Mouse (Mus musculus): Measurements from ENCODE around the gene Gm6020.
"Not testable (repeated sequence)": the region's sequence is repeated elsewhere in the genome, so short reads cannot be mapped to it uniquely, and the experiment has no call there.

Gene Gm6020

GRCm38 (mm10) chr19:61183590-61183989 is at the start of gene Gm6020:
TSS of gene Gm6020 (plus strand) at chr19:61183890.
- DNase-seq (ENCODE audit: low read depth), result not testable (repeated sequence)

GRCm38 (mm10) chr19:61138655-61139054 is 45.0 kb upstream of the Gm6020 start:
- no peak for DNase-seq (ENCODE audit: low read depth)

- DNase-seq (ENCODE audit: low read depth), result peak; percentile 93
Measured at GRCm38 (mm10) chr19:61140342-61141206, 43.1 kb upstream of the Gm6020 start, which contains the start of gene Zfp950. TSS of gene Zfp950 (minus strand) at chr19:61140840.

GRCm38 (mm10) chr19:61141299-61141698 is 42.4 kb upstream of the Gm6020 start:
- no peak for DNase-seq (ENCODE audit: low read depth)

GRCm38 (mm10) chr19:61151372-61151700 is 32.4 kb upstream of the Gm6020 start:
- no peak for DNase-seq (ENCODE audit: low read depth)

GRCm38 (mm10) chr19:61151701-61152420 is 31.8 kb upstream of the Gm6020 start:
- no peak for DNase-seq (ENCODE audit: low read depth)

GRCm38 (mm10) chr19:61175756-61176324 is 7.8 kb upstream of the Gm6020 start, which contains the start of gene Gm7102:
TSS of gene Gm7102 (minus strand) at chr19:61176309.
- DNase-seq (ENCODE audit: low read depth), result no peak

GRCm38 (mm10) chr19:61199316-61199715 is 15.6 kb downstream of the Gm6020 start:
- DNase-seq (ENCODE audit: low read depth), result peak; percentile 97

- peak; percentile 37 for DNase-seq (ENCODE audit: low read depth)
Measured at GRCm38 (mm10) chr19:61199836-61200235, 16.1 kb downstream of the Gm6020 start.

GRCm38 (mm10) chr19:61207506-61207905 is 23.8 kb downstream of the Gm6020 start:
- DNase-seq (ENCODE audit: low read depth), result not testable (repeated sequence)

- DNase-seq (ENCODE audit: low read depth), result peak; percentile 30
Measured at GRCm38 (mm10) chr19:61223706-61224328, 40.1 kb downstream of the Gm6020 start.

- no peak for DNase-seq (ENCODE audit: low read depth)
Measured at GRCm38 (mm10) chr19:61224678-61225525, 41.2 kb downstream of the Gm6020 start.

GRCm38 (mm10) chr19:61225526-61226400 is 42.1 kb downstream of the Gm6020 start:
- DNase-seq (ENCODE audit: low read depth), result no peak

GRCm38 (mm10) chr19:61226401-61226927 is 42.8 kb downstream of the Gm6020 start:
- DNase-seq (ENCODE audit: low read depth), result no peak

GRCm38 (mm10) chr19:61226928-61227854 is 43.5 kb downstream of the Gm6020 start:
- no peak for DNase-seq (ENCODE audit: low read depth)

GRCm38 (mm10) chr19:61227941-61228701 is 44.4 kb downstream of the Gm6020 start, which contains the start of gene Csf2ra:
TSS of gene Csf2ra (minus strand) at chr19:61228429.
- DNase-seq (ENCODE audit: low read depth), result no peak
